Mouse (Mus musculus): ENCODE results near the gene Stxbp4.

- TF ChIP-seq CTCF (IDR thresholded peaks at IDR 0.05; ENCODE audit: control insufficient read depth, insufficient read depth, low read length) (no peak), POLR2A (IDR thresholded peaks at IDR 0.05; ENCODE audit: borderline replicate concordance, control insufficient read depth, low read depth, low read length) (no peak)
These were observed 199.1 kb downstream of the Stxbp4 start for GRCm38 (mm10) chr11:90438768-90439167.
